Mouse (Mus musculus) ES-E14 (cell line): Measurements from ENCODE around the gene Vsir. TPM values are rescaled to one million over a fixed set of nuclear protein-coding genes. Genes with fewer than 3 reads are reported as not detected.

Source experiments
- DNase-seq: peaks from one replicate; pipeline ENCODE4 v3.0.0-alpha.2; 2013; ENCODE audit warnings: low read depth, low spot score
- H3K27ac ChIP-seq: 2 replicates; pipeline ENCODE4 v1.5.1; 2012; ENCODE audit warnings: low read depth, mild to moderate bottlenecking, low read length, moderate library complexity, mixed read lengths; ENCODE audit not compliant: poor library complexity, insufficient read depth, severe bottlenecking
- H3K36me3 ChIP-seq: 2 replicates; pipeline ENCODE4 v1.6.1; 2012; ENCODE audit warnings: mild to moderate bottlenecking, low read length, moderate library complexity, mixed read lengths; ENCODE audit not compliant: control insufficient read depth, poor library complexity, insufficient read depth, severe bottlenecking
- H3K4me1 ChIP-seq, 2 experiments: fragments of 150-350 bp in 1 of 2; sonication (generic) in 1 of 2; 2 replicates each; pipeline ENCODE4 v1.6.1; 2012; ENCODE audit warnings: low read length in 2 of 2, mild to moderate bottlenecking in 1 of 2, mixed read lengths in 1 of 2; ENCODE audit not compliant: control insufficient read depth in 2 of 2, insufficient read depth in 2 of 2, poor library complexity in 1 of 2
- H3K4me3 ChIP-seq, 2 experiments: fragments of 150-350 bp in 1 of 2; sonication (generic) in 1 of 2; 2 replicates each; pipeline ENCODE4 v1.5.1; 2012; ENCODE audit warnings: low read length in 2 of 2, low read depth in 1 of 2, mild to moderate bottlenecking in 1 of 2, mixed read lengths in 1 of 2; ENCODE audit not compliant: insufficient read depth in 1 of 2, poor library complexity in 1 of 2, severe bottlenecking in 1 of 2
- H3K9ac ChIP-seq: 2 replicates; pipeline ENCODE4 v1.6.1; 2012; ENCODE audit warnings: low read depth, mild to moderate bottlenecking, low read length, mixed read lengths; ENCODE audit not compliant: poor library complexity, insufficient read depth, severe bottlenecking
- H3K9me3 ChIP-seq: fragments of 150-350 bp; sonication (generic); 2 replicates; pipeline ENCODE4 v1.6.1; 2012; ENCODE audit warnings: low read depth, mild to moderate bottlenecking, low read length; ENCODE audit not compliant: control insufficient read depth, insufficient read depth
- CHD2 ChIP-seq: IDR thresholded peaks from 2 replicates; pipeline ENCODE4 v1.6.1; 2014; ENCODE audit warnings: mild to moderate bottlenecking, low read depth, low read length, inconsistent platforms
- HCFC1 ChIP-seq: IDR thresholded peaks from 2 replicates; pipeline ENCODE4 v1.6.1; 2012; ENCODE audit warnings: low read length, inconsistent platforms, borderline replicate concordance; ENCODE audit not compliant: insufficient read depth
- MAFK ChIP-seq: IDR thresholded peaks from 2 replicates; pipeline ENCODE4 v1.6.1; 2014; ENCODE audit warnings: mild to moderate bottlenecking, low read depth, low read length, inconsistent platforms; ENCODE audit not compliant: insufficient read depth
- ZC3H11A ChIP-seq: IDR thresholded peaks from 2 replicates; pipeline ENCODE4 v1.6.1; 2012; ENCODE audit warnings: low read depth, mild to moderate bottlenecking, inconsistent platforms, low read length, borderline replicate concordance
- ZNF384 ChIP-seq: IDR thresholded peaks from 2 replicates; pipeline ENCODE4 v1.6.1; 2012; ENCODE audit warnings: low read depth, low read length, inconsistent platforms
- in situ Hi-C, 2 experiments: fragments of 600-800 bp; cut with MboI; formaldehyde crosslinking; loops; one replicate each; pipeline ENCODE4 v1.15.1; 2025; ENCODE audit warnings: low sequenced_read_pairs in 2 of 2, inconsistent platforms in 1 of 2; ENCODE audit not compliant: unreplicated experiment in 2 of 2
- total RNA-seq: library from RNA; depleted of rRNA; stranded (reverse); fragments of 300-350 nt; gene quantifications from 2 replicates; pipeline ENCODE4 v1.2.3, GENCODE M21; 2012

Vsir gene
- total RNA-seq, 1 experiment: 5.5 TPM

DNA sequence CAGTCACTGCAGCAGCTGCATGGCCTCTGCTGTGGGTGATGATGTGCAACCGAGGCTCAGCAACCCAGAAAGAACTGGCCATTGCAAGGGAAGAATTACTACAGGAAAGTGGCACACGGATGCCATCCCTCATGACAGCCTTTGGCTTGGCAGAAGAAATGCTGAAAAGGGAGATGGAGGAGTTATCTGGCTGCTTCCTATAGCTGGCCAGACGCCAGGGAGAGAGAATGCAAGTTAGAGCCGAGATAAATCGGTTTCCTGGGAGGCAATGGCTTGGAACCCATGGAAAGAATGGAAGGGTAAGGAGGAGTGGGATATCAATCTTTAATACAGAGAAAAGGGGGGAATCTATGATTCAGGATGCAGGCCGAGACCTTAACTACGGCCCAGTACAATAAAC lies 48.3 kb downstream of the Vsir start:
- in situ Hi-C loops: no loop called here
- no peak overlapping the region for H3K4me3 ChIP-seq
- no peaks in the 10 kb centered on the region for H3K9me3 ChIP-seq
- no peak for TF ChIP-seq MAFK
- no peak for TF ChIP-seq CHD2
- TF ChIP-seq ZC3H11A: no peak
- TF ChIP-seq ZNF384: no peak
- TF ChIP-seq HCFC1: no peak
- no peaks in the 10 kb centered on the region for H3K36me3 ChIP-seq
- peaks cover 0 to 10% of the 10 kb centered on the region in 2 experiments; a peak in 1 of 4 replicates for H3K4me1 ChIP-seq
- DNase-seq: no peak
- no peak overlapping the region for H3K27ac ChIP-seq
- H3K9ac ChIP-seq: no peak overlapping the region

DNA sequence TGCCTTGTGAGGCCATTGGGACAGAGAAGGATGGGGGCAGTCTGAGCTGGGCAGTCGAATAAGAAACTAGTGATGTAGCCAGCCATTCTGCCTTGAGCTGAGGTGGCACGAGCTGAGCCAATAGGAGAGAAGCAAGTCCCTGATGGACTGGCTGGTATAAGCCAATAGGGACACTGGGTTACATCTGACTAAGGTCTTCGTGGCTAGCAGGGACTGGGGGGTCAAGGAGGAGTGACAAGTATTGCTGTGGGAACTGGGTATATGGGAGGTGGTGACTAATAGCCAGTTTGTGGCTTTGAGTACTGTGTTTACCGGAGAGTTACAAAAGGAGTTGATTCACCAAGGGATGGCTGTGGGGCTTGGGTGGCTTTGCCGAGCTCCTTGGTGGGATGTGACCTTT lies 49.0 kb downstream of the Vsir start:
- no peak overlapping the region for H3K9ac ChIP-seq
- TF ChIP-seq MAFK (no peak), ZC3H11A (no peak), CHD2 (no peak), ZNF384 (no peak), HCFC1 (no peak)
- H3K4me3 ChIP-seq: no peak overlapping the region
- H3K4me1 ChIP-seq: peaks cover 0 to 5% of the 10 kb centered on the region in 2 experiments; a peak in 1 of 4 replicates
- in situ Hi-C loops: no loop called here
- no peak for DNase-seq
- no peaks in the 10 kb centered on the region for H3K9me3 ChIP-seq
- H3K27ac ChIP-seq: no peak overlapping the region
- no peaks in the 10 kb centered on the region for H3K36me3 ChIP-seq

DNA sequence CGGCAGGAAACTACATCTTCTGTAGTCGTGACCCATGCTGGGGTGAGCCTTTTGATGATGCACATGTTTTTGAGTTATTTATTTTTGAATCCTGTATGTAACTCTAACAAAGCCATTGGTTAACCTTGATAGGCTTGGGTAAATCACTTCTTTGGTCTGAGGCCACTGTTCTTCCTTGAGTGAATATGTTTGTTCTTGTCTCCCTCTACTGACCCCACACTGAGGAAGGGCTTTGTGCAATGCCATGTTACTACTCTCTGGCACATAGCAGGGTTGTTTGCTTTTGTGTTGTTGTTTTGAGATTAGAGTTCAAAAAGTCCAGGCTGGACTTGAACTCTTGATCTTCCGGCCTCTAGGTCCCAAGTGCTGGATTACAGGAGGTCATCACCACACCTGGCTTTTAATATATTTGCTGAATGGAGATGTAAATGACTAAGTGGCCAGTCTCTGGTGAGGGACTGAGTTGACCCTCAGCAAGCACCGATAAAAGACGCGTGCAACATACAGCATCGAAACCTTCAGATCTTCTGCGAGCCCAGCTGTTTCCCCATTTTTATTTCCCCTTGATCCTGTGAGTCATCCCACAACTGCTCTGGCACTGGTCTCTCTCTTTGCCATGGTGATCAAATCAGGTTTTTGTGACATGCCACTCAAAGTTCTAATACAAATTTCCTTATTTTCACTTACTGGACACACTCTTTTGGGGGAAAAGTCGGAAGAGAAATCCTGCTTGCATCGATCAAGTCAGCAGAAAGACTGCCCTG lies 51.6 kb downstream of the Vsir start:
- Histone ChIP-seq H3K4me3 (no peak overlapping the region), H3K36me3 (no peaks in the 10 kb centered on the region), H3K4me1 (no peaks in the 10 kb centered on the region), H3K27ac (no peak overlapping the region), H3K9ac (no peak overlapping the region), H3K9me3 (no peaks in the 10 kb centered on the region)
- no peak for DNase-seq
- in situ Hi-C loops: no loop called here
- TF ChIP-seq ZC3H11A: no peak
- no peak for TF ChIP-seq ZNF384
- TF ChIP-seq CHD2: no peak

DNA sequence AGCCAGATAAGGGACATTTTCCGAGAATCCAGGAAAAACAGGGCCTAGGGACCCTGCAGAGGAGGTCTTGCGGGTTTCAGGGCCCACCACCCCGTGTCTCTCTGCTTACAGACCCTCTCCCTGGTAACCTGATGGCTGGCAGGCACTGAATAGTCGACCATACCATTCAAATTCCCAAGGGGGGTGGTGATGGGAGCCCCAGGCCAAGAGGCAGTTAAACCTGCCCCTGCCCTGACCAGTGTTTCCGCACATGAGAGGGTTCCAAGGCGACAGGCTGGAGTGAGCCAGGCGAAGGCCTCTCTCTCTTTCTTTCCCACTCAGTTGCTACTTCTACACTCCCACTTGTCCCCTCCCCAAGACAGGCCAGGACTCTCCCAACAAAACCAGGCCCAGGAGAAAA lies 52.8 kb downstream of the Vsir start, which contains the start of gene Gm17455:
Gene Gm17455 (plus strand): TSS at position 278 of the 400 bp plus-strand sequence.
- TF ChIP-seq ZC3H11A (no peak), CHD2 (no peak), MAFK (no peak), ZNF384 (no peak), HCFC1 (no peak)
- H3K4me1 ChIP-seq: no peaks in the 10 kb centered on the region
- H3K9ac ChIP-seq: no peak within 1 kb of the TSS
- no peak for DNase-seq
- no peak within 1 kb of the TSS for H3K27ac ChIP-seq
- in situ Hi-C loops: no loop called here
- no peaks in the 10 kb centered on the region for H3K36me3 ChIP-seq
- no peaks in the 10 kb centered on the region for H3K9me3 ChIP-seq
- H3K4me3 ChIP-seq: no peak within 1 kb of the TSS
